Mouse (Mus musculus): Measurements from ENCODE around the gene Gm3047. TPM values are rescaled to one million over a fixed set of nuclear protein-coding genes. Genes with fewer than 3 reads are reported as not detected.

The Gm3047 gene
- polyA plus RNA-seq (2012; rRNA removed) = not detected in 2 replicates

DNA sequence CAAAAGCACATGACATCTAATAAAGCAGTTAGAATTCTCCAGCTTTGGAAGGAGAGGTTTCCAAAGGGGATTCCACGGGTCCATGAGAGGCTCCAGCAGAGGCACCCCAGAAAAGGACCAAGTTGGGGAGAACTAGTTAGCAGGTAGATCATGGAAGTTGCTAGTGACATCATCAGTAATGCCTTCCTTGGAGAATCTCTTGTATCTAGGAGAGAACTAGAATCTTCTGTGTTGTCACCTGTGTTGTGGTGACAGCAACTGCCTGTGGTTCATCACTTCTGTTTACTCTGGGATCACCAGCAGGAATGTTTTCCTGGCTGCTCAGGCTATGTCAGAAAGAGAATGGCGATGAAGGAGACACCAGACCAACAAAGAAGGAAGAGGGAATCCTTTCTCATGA is at the start of gene Gm3047:
Gene Gm3047, plus strand, starts transcription at position 301 of the 400 bp plus-strand sequence.

Other genes with a start within 250 kb of the Gm3047 start
- gene Gm3149, start 238.1 kb upstream of the Gm3047 start, polyA plus RNA-seq (2012; rRNA removed) = not detected in 2 replicates
- gene 2610042L04Rik, start 220.6 kb upstream of the Gm3047 start, polyA plus RNA-seq (2012; rRNA removed) = 0.35 and 1.1 TPM in 2 replicates
- gene Gm3159, start 157.9 kb upstream of the Gm3047 start, polyA plus RNA-seq (2012; rRNA removed) = not detected in 2 replicates
- 0.62 and 1.3 TPM in 2 replicates for gene Gm3164, start 140.0 kb upstream of the Gm3047 start, polyA plus RNA-seq (2012; rRNA removed)
- 3.3 and 5.4 TPM in 2 replicates for gene Gm3173, start 124.4 kb upstream of the Gm3047 start, polyA plus RNA-seq (2012; rRNA removed)
- 0.04 TPM in 1 of 2 replicates, not detected in the other for gene Gm3182, start 73.7 kb upstream of the Gm3047 start, polyA plus RNA-seq (2012; rRNA removed)
- gene Gm8159, start 76.9 kb downstream of the Gm3047 start, polyA plus RNA-seq (2012; rRNA removed) = not detected in 2 replicates
- 0.08 and 0.36 TPM in 2 replicates for gene Gm3239, start 108.8 kb downstream of the Gm3047 start, polyA plus RNA-seq (2012; rRNA removed)
- not detected in 2 replicates for gene Gm7876, start 153.8 kb downstream of the Gm3047 start, polyA plus RNA-seq (2012; rRNA removed)
- gene Gm3252, start 171.4 kb downstream of the Gm3047 start, polyA plus RNA-seq (2012; rRNA removed) = 0.62 and 1.6 TPM in 2 replicates
- gene Gm9602, start 220.9 kb downstream of the Gm3047 start, polyA plus RNA-seq (2012; rRNA removed) = not detected in 2 replicates

Data from central nervous system, embryonic 11.5 days (tissue).